In genomic region chr5:73293458-73293827, GRCm38 (mm10) we compare ENCODE assay signal across 8 mouse cellular contexts. TPM values are rescaled to one million over a fixed set of nuclear protein-coding genes. Genes with fewer than 3 reads are reported as not detected.
A peak's percentile ranks its signal among the peaks of the same experiment; 100 is the strongest.
DNase-seq lines count a peak whose midpoint lies in the region; ATAC-seq and TF ChIP-seq lines count a peak whose summit lies in the region.

No protein-coding gene starts in this region.

- H3K9me3 ChIP-seq in embryonic facial prominence, embryonic 11.5 days (replicated peaks; ENCODE audit: control insufficient read depth, low read length): no peaks in the 10 kb centered on the region
- no peaks in the 10 kb centered on the region for H3K9me3 ChIP-seq in intestine, embryonic 15.5 days
- H3K9me3 ChIP-seq in neural tube, embryonic 14.5 days (ENCODE audit: control insufficient read depth, low read length): no peaks in the 10 kb centered on the region

- peaks cover 7% of the 10 kb centered on the region for H3K36me3 ChIP-seq in embryonic facial prominence, embryonic 11.5 days (replicated peaks; ENCODE audit: control insufficient read depth, insufficient read depth, low read depth, low read length)
- H3K36me3 ChIP-seq in intestine, embryonic 15.5 days: peaks cover 13% of the 10 kb centered on the region
- peaks cover 14% of the 10 kb centered on the region for H3K36me3 ChIP-seq in neural tube, embryonic 14.5 days (ENCODE audit: control insufficient read depth, insufficient read depth, low read length)

- TF ChIP-seq POLR2A in lung, adult 2 months (IDR thresholded peaks at IDR 0.05; ENCODE audit: borderline replicate concordance, extremely low read depth, low read depth, low read length): no peak

- no peak overlapping the region for H3K27ac ChIP-seq in embryonic facial prominence, embryonic 11.5 days (replicated peaks; ENCODE audit: low read depth, low read length)
- H3K27ac ChIP-seq in intestine, embryonic 15.5 days: no peak overlapping the region
- H3K27ac ChIP-seq in neural tube, embryonic 14.5 days (ENCODE audit: low read depth, low read length): peak overlapping the region; percentile 92; the same call in 1 of the 2 replicates

- no peak for TF ChIP-seq CTCF in lung, adult 2 months (IDR thresholded peaks at IDR 0.05; ENCODE audit: insufficient read depth, low read length)

- H3K27me3 ChIP-seq in embryonic facial prominence, embryonic 11.5 days (ENCODE audit: control insufficient read depth, insufficient read depth, low read length): no peaks in the 10 kb centered on the region
- no peaks in the 10 kb centered on the region for H3K27me3 ChIP-seq in intestine, embryonic 15.5 days (replicated peaks)
- no peaks in the 10 kb centered on the region for H3K27me3 ChIP-seq in neural tube, embryonic 14.5 days (ENCODE audit: control insufficient read depth, insufficient read depth, low read length)

- 5% methylated on average over 8 of the region's 8 CpGs for WGBS in lung, adult 2 months
- WGBS in embryonic facial prominence, embryonic 11.5 days: 15% methylated on average over 8 of the region's 8 CpGs
- WGBS in intestine, embryonic 15.5 days: 7% methylated on average over 8 of the region's 8 CpGs
- 15% methylated on average over 8 of the region's 8 CpGs for WGBS in neural tube, embryonic 14.5 days

- H3K4me1 ChIP-seq in lung, adult 2 months (ENCODE audit: control insufficient read depth, insufficient read depth, low read length): no peaks in the 10 kb centered on the region
- no peaks in the 10 kb centered on the region for H3K4me1 ChIP-seq in embryonic facial prominence, embryonic 11.5 days (ENCODE audit: control insufficient read depth, insufficient read depth, low read length)
- peaks cover 3% of the 10 kb centered on the region; the same call in 1 of the 2 replicates for H3K4me1 ChIP-seq in intestine, embryonic 15.5 days (replicated peaks)
- peaks cover 7% of the 10 kb centered on the region; the same call in 1 of the 2 replicates for H3K4me1 ChIP-seq in neural tube, embryonic 14.5 days (ENCODE audit: control insufficient read depth, insufficient read depth, low read length)

- H3K4me2 ChIP-seq in embryonic facial prominence, embryonic 11.5 days (ENCODE audit: low read depth, low read length): peak overlapping the region; percentile 56
- H3K4me2 ChIP-seq in intestine, embryonic 15.5 days (replicated peaks): peak overlapping the region; percentile 50
- peak overlapping the region; percentile 79 for H3K4me2 ChIP-seq in neural tube, embryonic 14.5 days (ENCODE audit: low read depth, low read length)

- peak overlapping the region; percentile 72 for H3K4me3 ChIP-seq in lung, adult 2 months (replicated peaks; ENCODE audit: extremely low read depth, low read depth, low read length)
- H3K4me3 ChIP-seq in embryonic facial prominence, embryonic 11.5 days (ENCODE audit: low read depth, low read length): peak overlapping the region; percentile 95
- H3K4me3 ChIP-seq in intestine, embryonic 15.5 days (replicated peaks): peak overlapping the region; percentile 90
- H3K4me3 ChIP-seq in neural tube, embryonic 14.5 days (ENCODE audit: low read depth, low read length): peak overlapping the region; percentile 81

- H3K9ac ChIP-seq in embryonic facial prominence, embryonic 11.5 days (replicated peaks; ENCODE audit: low read length): peak overlapping the region; percentile 92
- H3K9ac ChIP-seq in intestine, embryonic 15.5 days: peak overlapping the region; percentile 96
- peak overlapping the region; percentile 89 for H3K9ac ChIP-seq in neural tube, embryonic 14.5 days (replicated peaks; ENCODE audit: low read depth, low read length)

- no peak for ATAC-seq in embryonic facial prominence, embryonic 11.5 days (replicated peaks; ENCODE audit: insufficient number of reproducible peaks, low FRiP score, low TSS enrichment, low read depth)
- ATAC-seq in intestine, embryonic 15.5 days: no peak
- no peak for ATAC-seq in neural tube, embryonic 14.5 days (ENCODE audit: low read depth)

- no peak for DNase-seq in lung, adult 2 months
- DNase-seq in lung, postnatal 10 days: no peak
- no peak for DNase-seq in embryonic facial prominence, embryonic 11.5 days (ENCODE audit: low spot score)
- no peak for DNase-seq in right cerebral cortex, postnatal 36 days (ENCODE audit: low spot score in 2 of 2)
- no peak for DNase-seq in cerebellum, adult 9-11 months
- no peak for DNase-seq in spleen, postnatal 36 days (ENCODE audit: low spot score in 2 of 2)

RNA-seq across cellular contexts. Expression of gene Ociad1, which starts 0.9 kb away (rescaled TPM):
- 54.9 and 58.4 TPM in 2 replicates for polyA plus RNA-seq in lung, adult 2 months (2012; rRNA removed)
- polyA plus RNA-seq in embryonic facial prominence, embryonic 11.5 days (2014; fragmentation: Nextera tagmentation; extraction: Ambion mirVana): 158 and 160 TPM in 2 replicates
- polyA plus RNA-seq in intestine, embryonic 15.5 days (2015; fragmentation: Nextera tagmentation; extraction: Ambion mirVana): 246 and 258 TPM in 2 replicates
- 230 and 264 TPM in 2 replicates for polyA plus RNA-seq in neural tube, embryonic 14.5 days (2014; fragmentation: Nextera tagmentation; extraction: Ambion mirVana)

RNA-seq across cellular contexts. Expression of gene Fryl, which starts 37.0 kb away (rescaled TPM):
- polyA plus RNA-seq in lung, adult 2 months (2012; rRNA removed): 59.5 and 72.1 TPM in 2 replicates
- polyA plus RNA-seq in embryonic facial prominence, embryonic 11.5 days (2014; fragmentation: Nextera tagmentation; extraction: Ambion mirVana): 25.7 and 27.4 TPM in 2 replicates
- 27.1 and 28.4 TPM in 2 replicates for polyA plus RNA-seq in intestine, embryonic 15.5 days (2015; fragmentation: Nextera tagmentation; extraction: Ambion mirVana)
- polyA plus RNA-seq in neural tube, embryonic 14.5 days (2014; fragmentation: Nextera tagmentation; extraction: Ambion mirVana): 51.1 and 54.1 TPM in 2 replicates

RNA-seq across cellular contexts. Expression of gene Ociad2, which starts 47.4 kb away (rescaled TPM):
- polyA plus RNA-seq in lung, adult 2 months (2012; rRNA removed): 3.0 and 4.3 TPM in 2 replicates
- polyA plus RNA-seq in embryonic facial prominence, embryonic 11.5 days (2014; fragmentation: Nextera tagmentation; extraction: Ambion mirVana): 11.3 and 12.7 TPM in 2 replicates
- polyA plus RNA-seq in intestine, embryonic 15.5 days (2015; fragmentation: Nextera tagmentation; extraction: Ambion mirVana): 192 and 216 TPM in 2 replicates
- polyA plus RNA-seq in neural tube, embryonic 14.5 days (2014; fragmentation: Nextera tagmentation; extraction: Ambion mirVana): 22.0 and 22.5 TPM in 2 replicates
